Comparison of ENCODE assay signal across 28 mouse cellular contexts in genomic region chr9:85577812-85578211, GRCm38 (mm10).
"Had no signal": no experiment of that assay in that cellular context is flagged by ENCODE, and none has a peak within 500 bp of the region (broad histone marks: within the 10 kb centered on the region; RNA-seq: fewer than 3 reads in every experiment).

No protein-coding gene starts in this region.

- ATAC-seq: hindbrain, postnatal 0 days; intestine, embryonic 16.5 days; liver, embryonic 12.5 days had no signal

- DNase-seq: gastrocnemius, adult 2 months; gastrocnemius, postnatal 10 days; gastrocnemius, postnatal 25 days; heart, adult 11 months; heart, adult 2 months; heart, postnatal 14 days; heart, postnatal 4 days; kidney, adult 11 months; kidney, adult 2 months; kidney, adult 9 months; kidney, postnatal 14 days; kidney, postnatal 36 days; layer of hippocampus, adult 9-11 months; layer of hippocampus, postnatal 36 days; left cerebral cortex, postnatal 4 days had no signal

- H3K27ac ChIP-seq: gastrocnemius, adult 2 months; heart, adult 2 months; heart, embryonic 13.5 days; heart, embryonic 15.5 days; hindbrain, embryonic 10.5 days; hindbrain, embryonic 13.5 days; hindbrain, embryonic 15.5 days; hindbrain, postnatal 0 days; kidney, embryonic 15.5 days; kidney, postnatal 0 days; limb, embryonic 13.5 days; limb, embryonic 15.5 days; liver, embryonic 12.5 days; liver, embryonic 14.5 days had no signal

- H3K4me1 ChIP-seq: heart, embryonic 13.5 days; heart, embryonic 15.5 days; hindbrain, embryonic 10.5 days; hindbrain, embryonic 13.5 days; hindbrain, embryonic 15.5 days; kidney, embryonic 15.5 days; liver, embryonic 12.5 days had no signal

- H3K4me3 ChIP-seq: gastrocnemius, adult 2 months; heart, adult 2 months; heart, embryonic 13.5 days; heart, embryonic 15.5 days; hindbrain, embryonic 10.5 days; hindbrain, embryonic 13.5 days; hindbrain, embryonic 15.5 days; kidney, embryonic 15.5 days; limb, embryonic 13.5 days; limb, embryonic 15.5 days; liver, embryonic 12.5 days had no signal
